Mouse (Mus musculus) forebrain, embryonic 11.5 days (tissue): Measurements from ENCODE around the gene Cend1. TPM values are rescaled to one million over a fixed set of nuclear protein-coding genes. Genes with fewer than 3 reads are reported as not detected.
A peak's percentile ranks its signal among the peaks of the same experiment; 100 is the strongest.

Experiments
- ATAC-seq: fragments of 200-750 bp; cut with Nextera tagmentation; replicated peaks from 2 replicates; pipeline ENCODE4 v1.8.0; 2017; ENCODE audit warnings: moderate TSS enrichment; ENCODE audit not compliant: low FRiP score
- DNase-seq: peaks from one replicate; pipeline ENCODE4 v3.0.0-alpha.2; 2017; ENCODE audit warnings: low spot score
- H3K27ac ChIP-seq: fragments of 300-500 bp; sonication (generic); 2 replicates; pipeline ENCODE4 v1.5.1; 2014; ENCODE audit warnings: low read depth, low read length
- H3K27me3 ChIP-seq: fragments of 300-500 bp; sonication (generic); 2 replicates; pipeline ENCODE4 v1.6.1; 2014; ENCODE audit warnings: mild to moderate bottlenecking, low read length, mixed read lengths; ENCODE audit not compliant: control insufficient read depth, insufficient read depth
- H3K36me3 ChIP-seq: fragments of 300-500 bp; sonication (generic); 2 replicates; pipeline ENCODE4 v1.6.1; 2014; ENCODE audit warnings: mild to moderate bottlenecking, low read length, moderate library complexity, mixed read lengths; ENCODE audit not compliant: control insufficient read depth, insufficient read depth
- H3K4me1 ChIP-seq: fragments of 300-500 bp; sonication (generic); replicated peaks from 2 replicates; pipeline ENCODE4 v1.6.1; 2014; ENCODE audit warnings: low read length, mixed read lengths; ENCODE audit not compliant: control insufficient read depth, insufficient read depth
- H3K4me2 ChIP-seq: fragments of 300-500 bp; sonication (generic); 2 replicates; pipeline ENCODE4 v1.6.1; 2014; ENCODE audit warnings: low read depth, mild to moderate bottlenecking, low read length, moderate library complexity, mixed read lengths; ENCODE audit not compliant: severe bottlenecking
- H3K4me3 ChIP-seq: fragments of 300-500 bp; sonication (generic); 2 replicates; pipeline ENCODE4 v1.5.1; 2014; ENCODE audit warnings: low read depth, low read length
- H3K9ac ChIP-seq: fragments of 300-500 bp; sonication (generic); 2 replicates; pipeline ENCODE4 v1.6.1; 2014; ENCODE audit warnings: low read length
- H3K9me3 ChIP-seq: fragments of 300-500 bp; sonication (generic); 2 replicates; pipeline ENCODE4 v1.6.1; 2016; ENCODE audit warnings: low read length, mixed read lengths; ENCODE audit not compliant: control insufficient read depth
- WGBS: fragments of 180-500 bp; shearing (Covaris S2); extraction: QIAGEN DNeasy Blood & Tissue Kit; methylation state at CpG from one replicate; pipeline ENCODE4 v1.1.7; 2014; 5-methylcytosine and 5-hydroxymethylcytosine counted together
- polyA plus RNA-seq: library from polyadenylated mRNA; unstranded; fragments of >200 nt; fragmentation: Nextera tagmentation; extraction: Ambion mirVana; gene quantifications from 2 replicates; pipeline ENCODE4 v1.2.1, GENCODE M21; 2014

The Cend1 gene
- 4.1 and 5.4 TPM in 2 replicates for polyA plus RNA-seq

DNA sequence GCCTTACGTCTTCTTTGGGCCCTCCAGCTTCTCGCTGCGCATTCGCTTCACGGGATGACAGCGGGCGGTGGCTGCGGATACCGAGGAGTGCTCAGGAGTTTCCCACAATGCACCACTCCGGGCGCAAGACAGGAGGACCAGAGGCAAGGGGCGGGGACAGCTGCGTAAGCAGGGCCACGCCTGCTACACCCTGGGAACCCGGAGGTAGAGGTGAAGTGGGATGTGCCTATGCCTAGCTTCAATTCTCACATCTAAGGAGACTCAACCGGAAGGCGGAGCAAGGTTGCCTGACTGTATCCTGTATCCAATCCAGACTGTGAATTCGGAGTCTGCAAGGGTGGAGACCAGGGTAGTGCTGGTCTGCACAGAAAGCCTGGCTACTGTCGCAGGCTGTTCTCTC lies at the start of gene Cend1:
Gene Cend1, minus strand, starts transcription at position 182 of the 400 bp plus-strand sequence.
- peaks cover 3% of the 10 kb centered on the region; the same call in 1 of the 2 replicates for H3K36me3 ChIP-seq
- H3K27ac ChIP-seq: no peak within 1 kb of the TSS
- peaks cover 5% of the 10 kb centered on the region; the same call in 1 of the 2 replicates for H3K4me1 ChIP-seq
- no peaks in the 10 kb centered on the region for H3K27me3 ChIP-seq
- 3% methylated on average over 19 of the region's 19 CpGs for WGBS
- peak within 1 kb of the TSS; percentile 64 for H3K4me2 ChIP-seq
- ATAC-seq (peak; percentile 86), DNase-seq (peak; percentile 86)
- H3K9me3 ChIP-seq: no peaks in the 10 kb centered on the region
- peak within 1 kb of the TSS; percentile 57 for H3K9ac ChIP-seq
- H3K4me3 ChIP-seq: peak within 1 kb of the TSS; percentile 36

DNA sequence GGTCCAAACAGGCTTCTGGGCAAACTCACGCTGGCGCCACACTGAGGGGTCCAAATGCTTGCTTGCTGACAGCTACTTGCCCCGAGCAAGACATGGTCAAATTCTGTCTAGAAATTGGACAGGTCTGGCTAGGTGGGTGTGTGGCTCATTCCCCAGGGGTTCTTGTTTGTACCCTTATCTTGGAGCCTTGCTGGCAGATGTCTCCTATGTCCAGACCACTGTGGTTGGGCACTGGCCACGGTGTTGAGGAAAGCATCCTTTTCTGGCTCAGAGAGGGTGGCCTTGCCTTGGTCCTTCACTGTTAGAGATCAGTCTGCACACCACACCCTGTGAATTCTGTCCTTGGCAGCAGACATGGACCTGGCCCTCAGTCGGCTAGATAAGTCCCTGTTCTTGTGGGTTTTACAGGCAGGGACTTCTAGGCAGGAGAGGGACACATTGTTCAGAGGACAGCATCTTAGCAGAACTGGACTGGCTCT lies 49.0 kb upstream of the Cend1 start:
- Histone ChIP-seq H3K27me3 (peaks cover 16% of the 10 kb centered on the region), H3K4me1 (peaks cover 22% of the 10 kb centered on the region), H3K36me3 (no peaks in the 10 kb centered on the region), H3K27ac (no peak overlapping the region), H3K4me3 (no peak overlapping the region), H3K9me3 (no peaks in the 10 kb centered on the region), H3K4me2 (no peak overlapping the region), H3K9ac (no peak overlapping the region)
- ATAC-seq (no peak), DNase-seq (no peak)
- WGBS: 85% methylated on average over 5 of the region's 5 CpGs

DNA sequence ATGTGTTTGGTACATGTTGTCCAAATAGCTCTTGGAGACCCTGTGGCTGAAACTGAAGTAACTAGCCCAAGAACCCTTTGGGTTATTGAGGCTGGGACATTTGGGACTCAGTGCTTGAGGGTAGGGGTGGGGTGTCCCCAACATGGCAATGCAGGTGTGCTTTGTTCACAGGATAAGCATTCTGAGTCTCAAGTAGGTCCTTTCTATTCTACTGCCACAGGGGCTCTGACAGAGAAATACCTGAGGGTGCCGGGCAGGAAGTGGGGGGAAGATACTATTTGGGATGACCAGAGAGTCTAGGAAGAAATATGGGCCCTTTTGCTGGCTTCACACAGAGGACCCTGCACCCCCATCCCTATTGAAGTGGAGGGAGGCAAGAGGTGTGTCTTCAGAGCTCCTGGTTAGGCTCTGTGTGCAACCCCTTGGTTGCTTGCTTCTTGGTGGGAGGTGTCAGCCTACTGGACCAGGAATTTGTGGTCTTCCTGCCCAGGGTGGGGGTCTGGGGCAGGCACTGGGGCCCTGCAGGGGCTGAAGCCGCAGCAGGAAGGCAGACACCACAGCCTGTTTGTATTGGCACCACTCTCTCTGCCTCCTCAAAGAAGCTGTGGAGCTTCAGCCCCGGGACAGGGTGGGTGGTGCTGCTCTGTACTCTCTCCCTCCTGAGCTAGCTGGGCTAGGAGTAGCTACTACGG lies 48.4 kb upstream of the Cend1 start:
- 74% methylated on average over 4 of the region's 4 CpGs for WGBS
- Histone ChIP-seq H3K4me2 (no peak overlapping the region), H3K4me1 (peaks cover 22% of the 10 kb centered on the region), H3K4me3 (no peak overlapping the region), H3K9me3 (no peaks in the 10 kb centered on the region), H3K27ac (no peak overlapping the region), H3K36me3 (no peaks in the 10 kb centered on the region; the same call in 1 of the 2 replicates), H3K9ac (no peak overlapping the region), H3K27me3 (peaks cover 15% of the 10 kb centered on the region)
- no peak for ATAC-seq
- DNase-seq: no peak

DNA sequence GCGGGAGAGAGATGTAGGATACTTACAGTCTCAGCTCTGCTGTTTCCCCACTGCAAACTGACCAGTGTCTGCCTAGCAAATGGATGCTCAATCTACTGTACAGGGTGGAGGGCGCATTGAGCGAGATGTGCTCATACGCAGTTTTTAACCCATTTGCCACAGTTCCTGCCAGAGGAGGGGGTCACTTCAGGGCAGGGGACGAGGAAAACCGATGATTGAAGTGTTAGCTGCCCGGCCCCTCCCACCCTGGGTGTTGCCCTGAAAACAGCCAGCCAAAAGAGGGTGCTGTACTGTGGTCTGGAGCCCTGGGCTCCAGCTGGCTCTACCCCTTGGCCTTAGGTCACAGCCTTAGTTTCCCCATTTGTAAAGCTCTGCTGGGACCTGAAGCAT lies 47.7 kb upstream of the Cend1 start:
- no peak overlapping the region for H3K4me2 ChIP-seq
- peaks cover 3% of the 10 kb centered on the region for H3K36me3 ChIP-seq
- H3K4me1 ChIP-seq: peaks cover 16% of the 10 kb centered on the region
- ATAC-seq (no peak), DNase-seq (no peak)
- H3K9ac ChIP-seq: no peak overlapping the region; the same call in 1 of the 2 replicates
- H3K9me3 ChIP-seq: no peaks in the 10 kb centered on the region
- 22% methylated on average over 7 of the region's 7 CpGs for WGBS
- no peak overlapping the region for H3K4me3 ChIP-seq
- no peak overlapping the region for H3K27ac ChIP-seq
- peaks cover 12% of the 10 kb centered on the region for H3K27me3 ChIP-seq

DNA sequence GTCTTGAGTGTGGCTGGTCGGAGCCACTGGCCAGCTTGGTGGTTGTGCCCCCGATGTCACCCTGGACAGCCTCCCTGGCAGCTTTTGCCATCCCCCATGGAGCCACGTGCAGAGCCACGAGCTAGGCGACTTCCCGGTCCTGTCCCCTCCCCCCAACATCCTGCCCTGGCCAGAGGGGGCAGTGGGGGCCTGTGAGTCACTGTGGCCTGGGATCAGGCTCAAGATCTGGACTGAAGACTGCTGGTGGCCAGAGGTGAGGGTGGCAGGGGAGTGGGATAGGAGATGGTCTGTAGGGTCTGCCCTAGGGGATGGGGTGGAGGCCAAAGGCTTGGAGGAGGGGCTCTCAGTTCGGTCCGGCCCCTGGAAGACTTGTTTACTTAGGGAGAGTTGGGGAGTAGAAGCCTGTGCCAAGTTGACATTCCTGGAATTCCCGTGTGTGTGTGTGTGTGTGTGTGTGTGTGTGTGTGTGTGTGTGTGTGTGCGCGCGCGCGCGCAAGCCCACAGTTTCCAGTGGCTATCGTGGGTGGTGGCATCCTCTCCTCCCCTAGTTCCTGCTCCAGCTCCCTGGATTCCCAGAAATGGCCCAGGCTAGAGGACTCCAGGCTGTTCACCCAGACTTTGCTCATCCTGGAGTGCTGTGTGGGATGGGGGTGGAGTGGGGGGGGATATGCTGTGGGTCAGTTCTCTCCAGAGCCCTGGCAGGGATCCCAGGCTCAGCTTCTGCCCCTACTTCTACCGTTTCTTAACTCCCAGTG lies 47.1 kb upstream of the Cend1 start:
- WGBS: 4% methylated on average over 16 of the region's 17 CpGs
- Histone ChIP-seq H3K9me3 (no peaks in the 10 kb centered on the region), H3K4me3 (peak overlapping the region; percentile 78), H3K36me3 (peaks cover 3% of the 10 kb centered on the region), H3K9ac (no peak overlapping the region; the same call in 1 of the 2 replicates), H3K4me2 (peak overlapping the region; percentile 94), H3K27ac (no peak overlapping the region), H3K27me3 (peaks cover 12% of the 10 kb centered on the region), H3K4me1 (peaks cover 16% of the 10 kb centered on the region)
- ATAC-seq: 0 out of 2 replicates have a peak, but pooled peaks have one; percentile 6
- DNase-seq: peak; percentile 74

DNA sequence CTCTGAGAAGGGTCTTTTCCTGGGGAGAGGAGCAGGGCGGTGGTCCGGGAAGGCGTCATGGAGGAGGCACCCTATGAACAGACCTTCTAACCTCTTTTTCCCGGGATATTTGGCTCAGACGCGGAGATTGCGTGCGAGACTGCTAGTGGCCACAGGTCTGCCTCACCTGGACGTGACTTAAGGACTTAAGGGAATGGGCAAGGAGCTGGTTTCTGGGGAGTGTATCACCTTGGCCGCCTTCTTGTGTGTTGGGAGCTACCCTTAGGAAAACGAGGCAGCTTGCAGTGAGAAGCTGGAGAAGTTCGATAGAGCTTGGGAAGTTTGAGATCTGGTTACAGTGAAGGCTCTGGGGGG lies 46.5 kb upstream of the Cend1 start:
- peaks cover 16% of the 10 kb centered on the region for H3K4me1 ChIP-seq
- peak overlapping the region; percentile 94 for H3K4me2 ChIP-seq
- H3K9ac ChIP-seq: peak overlapping the region; percentile 91
- peaks cover 3% of the 10 kb centered on the region for H3K36me3 ChIP-seq
- ATAC-seq: no peak
- peak overlapping the region; percentile 78 for H3K4me3 ChIP-seq
- peaks cover 12% of the 10 kb centered on the region for H3K27me3 ChIP-seq
- no peaks in the 10 kb centered on the region for H3K9me3 ChIP-seq
- no peak overlapping the region for H3K27ac ChIP-seq
- 1% methylated on average over 12 of the region's 12 CpGs for WGBS
- DNase-seq: no peak

DNA sequence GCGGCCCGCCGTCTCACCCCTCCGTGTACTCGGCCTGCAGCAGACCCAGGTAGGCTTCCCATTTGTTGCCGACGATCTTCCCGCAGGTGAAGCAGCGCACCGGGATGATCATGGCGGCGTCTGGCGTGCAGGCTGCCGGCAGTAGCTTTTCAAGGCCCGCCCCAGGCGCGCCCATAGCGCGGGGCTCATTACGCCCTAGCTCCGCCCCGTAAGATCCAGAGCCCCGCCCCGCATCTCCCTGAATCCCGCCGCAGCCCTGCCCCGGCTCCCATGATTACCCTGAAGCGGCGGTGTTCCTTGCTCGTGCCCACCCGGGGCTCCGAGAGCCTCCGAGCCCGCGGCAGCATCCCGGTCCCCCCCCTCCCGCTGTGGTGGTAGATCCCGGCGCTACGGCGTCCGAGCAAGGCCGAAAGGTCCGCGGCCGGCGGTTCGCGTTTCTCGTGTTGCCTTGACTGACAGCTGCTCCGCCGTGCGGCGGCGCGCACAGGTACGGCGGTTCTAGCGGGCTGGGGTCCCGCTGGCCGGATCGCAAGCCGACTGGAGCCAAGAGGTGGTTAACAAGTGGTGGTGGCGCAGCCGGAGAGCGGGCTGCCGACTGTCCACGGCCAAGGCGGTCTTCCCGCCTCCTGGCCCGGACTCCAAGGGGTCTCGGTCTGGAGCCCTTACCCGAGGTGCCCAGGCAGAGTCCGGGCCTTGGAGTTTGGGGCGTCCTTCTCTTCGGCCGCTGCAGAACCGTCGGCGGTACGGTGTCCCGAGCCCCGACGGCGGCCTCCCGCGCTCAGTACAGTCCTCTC lies 45.9 kb upstream of the Cend1 start, which contains the start of the genes Polr2l and Tspan4:
Gene Polr2l, minus strand, starts transcription at position 122 of the 794 bp plus-strand sequence.
Gene Tspan4, plus strand, starts transcription at position 230 of the 794 bp plus-strand sequence.
- H3K27me3 ChIP-seq: peaks cover 12% of the 10 kb centered on the region
- peak within 1 kb of the TSS; percentile 94 for H3K4me2 ChIP-seq
- WGBS: under 1% methylated on average over 84 of the region's 87 CpGs
- peak within 1 kb of the TSS; percentile 78 for H3K4me3 ChIP-seq
- peak; percentile 91 for DNase-seq
- peak within 1 kb of the TSS; percentile 62; the same call in 1 of the 2 replicates for H3K27ac ChIP-seq
- peaks cover 3% of the 10 kb centered on the region for H3K36me3 ChIP-seq
- peak; percentile 85 for ATAC-seq
- no peaks in the 10 kb centered on the region for H3K9me3 ChIP-seq
- H3K9ac ChIP-seq: peak within 1 kb of the TSS; percentile 91
- H3K4me1 ChIP-seq: peaks cover 16% of the 10 kb centered on the region

DNA sequence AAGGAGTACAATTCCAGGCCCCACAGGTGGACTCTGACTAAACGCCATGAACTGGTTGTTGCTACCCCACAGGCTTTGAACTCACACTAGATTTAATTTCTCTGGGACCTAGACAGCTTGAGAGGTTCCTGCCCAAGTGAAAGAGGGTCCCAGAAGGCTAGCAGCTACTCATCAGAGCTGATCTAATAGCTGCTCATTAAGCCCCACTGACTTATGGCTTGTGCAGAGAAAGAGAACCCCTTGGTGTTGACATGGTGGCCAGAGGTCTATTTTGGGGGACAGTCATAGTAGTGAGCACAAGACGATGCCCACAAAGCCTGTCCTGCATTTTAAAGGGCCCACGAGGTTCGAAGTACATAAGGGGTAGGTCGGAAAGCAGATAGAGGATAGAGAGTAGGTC lies 44.9 kb upstream of the Cend1 start:
- WGBS: 12% methylated on average over 5 of the region's 5 CpGs
- no peaks in the 10 kb centered on the region for H3K9me3 ChIP-seq
- H3K9ac ChIP-seq: peak overlapping the region; percentile 91
- H3K27me3 ChIP-seq: peaks cover 12% of the 10 kb centered on the region
- H3K4me2 ChIP-seq: peak overlapping the region; percentile 94
- ATAC-seq (no peak), DNase-seq (no peak)
- H3K36me3 ChIP-seq: peaks cover 3% of the 10 kb centered on the region
- H3K4me3 ChIP-seq: peak overlapping the region; percentile 78
- H3K27ac ChIP-seq: no peak overlapping the region
- H3K4me1 ChIP-seq: peaks cover 19% of the 10 kb centered on the region
